Comparison of ENCODE assay signal across 7 mouse cellular contexts in genomic region chr6:145359470-145360430, GRCm38 (mm10).
DNase-seq lines count a peak whose midpoint lies in the region; ATAC-seq and TF ChIP-seq lines count a peak whose summit lies in the region.

No protein-coding gene starts in this region.

- H3K9me3 ChIP-seq in kidney, embryonic 15.5 days (replicated peaks): no peaks in the 10 kb centered on the region
- H3K9me3 ChIP-seq in lung, postnatal 0 days (ENCODE audit: low read length): no peaks in the 10 kb centered on the region

- DNase-seq in 416B (ENCODE audit: low read depth): peak; percentile 79
- DNase-seq in B cell, adult 2 months: peak; percentile 71 to 75
- DNase-seq in c-Kit-positive CD71-negative TER-119-negative erythroid progenitor cells, embryonic 14.5 days (ENCODE audit: low read depth): peak; percentile 68
- peak; percentile 86 for DNase-seq in forelimb bud, embryonic 11.5 days (ENCODE audit: low read depth, low spot score)
- DNase-seq in lung, postnatal 0 days (ENCODE audit: low spot score): peak; percentile 88
- DNase-seq in right cerebral cortex, postnatal 10 days (ENCODE audit: low spot score in 2 of 2): peak; percentile 70 to 81

- ATAC-seq in kidney, embryonic 15.5 days (replicated peaks; ENCODE audit: low FRiP score): peak; percentile 52
- no peak for ATAC-seq in lung, postnatal 0 days

- 42% methylated on average over 26 of the region's 26 CpGs for WGBS in kidney, embryonic 15.5 days
- WGBS in lung, postnatal 0 days: 39% methylated on average over 26 of the region's 26 CpGs

- no peak overlapping the region for H3K9ac ChIP-seq in kidney, embryonic 15.5 days
- H3K9ac ChIP-seq in lung, postnatal 0 days (replicated peaks; ENCODE audit: low read depth): no peak overlapping the region

- H3K27me3 ChIP-seq in kidney, embryonic 15.5 days: no peaks in the 10 kb centered on the region
- H3K27me3 ChIP-seq in lung, postnatal 0 days (replicated peaks; ENCODE audit: insufficient read depth, low read length): no peaks in the 10 kb centered on the region

- peaks cover 15% of the 10 kb centered on the region for H3K4me1 ChIP-seq in kidney, embryonic 15.5 days
- H3K4me1 ChIP-seq in lung, postnatal 0 days (ENCODE audit: insufficient read depth, low read depth, low read length): no peaks in the 10 kb centered on the region; the same call in 1 of the 2 replicates

- no peak overlapping the region for H3K27ac ChIP-seq in kidney, embryonic 15.5 days
- H3K27ac ChIP-seq in lung, postnatal 0 days (ENCODE audit: low read length): no peak overlapping the region

- 0 out of 2 replicates have a peak, but pooled peaks have one; percentile 30 for TF ChIP-seq EP300 in lung, postnatal 0 days (IDR thresholded peaks at IDR 0.05)

- no peak overlapping the region for H3K4me3 ChIP-seq in kidney, embryonic 15.5 days (replicated peaks)
- H3K4me3 ChIP-seq in lung, postnatal 0 days (ENCODE audit: low read depth, low read length): no peak overlapping the region

- H3K36me3 ChIP-seq in kidney, embryonic 15.5 days: no peaks in the 10 kb centered on the region
- H3K36me3 ChIP-seq in lung, postnatal 0 days (ENCODE audit: insufficient read depth, low read length): no peaks in the 10 kb centered on the region

- peak overlapping the region; percentile 32; the same call in 1 of the 2 replicates for H3K4me2 ChIP-seq in kidney, embryonic 15.5 days
- no peak overlapping the region for H3K4me2 ChIP-seq in lung, postnatal 0 days (replicated peaks; ENCODE audit: low read depth, low read length)

- TF ChIP-seq CTCF in lung, postnatal 0 days (IDR thresholded peaks at IDR 0.05): peak; percentile 87
